In genomic region chr3:97835888-97836287, GRCm38 (mm10) we compare ENCODE assay signal across 15 mouse cellular contexts.
"Had no signal": no experiment of that assay in that cellular context is flagged by ENCODE, and none has a peak within 500 bp of the region (broad histone marks: within the 10 kb centered on the region; RNA-seq: fewer than 3 reads in every experiment).

No protein-coding gene starts in this region.

- H3K36me3 ChIP-seq: limb, embryonic 10.5 days; midbrain, embryonic 10.5 days; neural tube, embryonic 12.5 days had no signal

- DNase-seq: kidney, adult 11 months; kidney, adult 9 months; lung, embryonic 14.5 days; lung, postnatal 10 days; lung, postnatal 4 days; midbrain, embryonic 14.5 days; right cerebral cortex, postnatal 4 days; spleen, adult 18-20 months; thymus, adult 18-20 months; thymus, postnatal 14 days had no signal

- H3K4me3 ChIP-seq: left cerebral cortex, adult 2 months; limb, embryonic 10.5 days; midbrain, embryonic 10.5 days; neural tube, embryonic 12.5 days had no signal

- H3K27me3 ChIP-seq: neural tube, embryonic 12.5 days had no signal

- H3K4me2 ChIP-seq: liver, embryonic 11.5 days; lung, embryonic 14.5 days; neural tube, embryonic 12.5 days had no signal
